Mouse (Mus musculus) megakaryocyte, embryonic 14.5 days (primary cell): Measurements from ENCODE around the gene Abcc9.

ENCODE experiments used
- FLI1 ChIP-seq: IDR thresholded peaks from 2 replicates; pipeline ENCODE4 v1.6.1; 2012; ENCODE audit warnings: low read length, inconsistent platforms, mixed read lengths
- GATA1 ChIP-seq: IDR thresholded peaks from 3 replicates; pipeline ENCODE4 v1.6.1; 2012; ENCODE audit warnings: mixed read lengths, low read length, inconsistent platforms, borderline replicate concordance

DNA sequence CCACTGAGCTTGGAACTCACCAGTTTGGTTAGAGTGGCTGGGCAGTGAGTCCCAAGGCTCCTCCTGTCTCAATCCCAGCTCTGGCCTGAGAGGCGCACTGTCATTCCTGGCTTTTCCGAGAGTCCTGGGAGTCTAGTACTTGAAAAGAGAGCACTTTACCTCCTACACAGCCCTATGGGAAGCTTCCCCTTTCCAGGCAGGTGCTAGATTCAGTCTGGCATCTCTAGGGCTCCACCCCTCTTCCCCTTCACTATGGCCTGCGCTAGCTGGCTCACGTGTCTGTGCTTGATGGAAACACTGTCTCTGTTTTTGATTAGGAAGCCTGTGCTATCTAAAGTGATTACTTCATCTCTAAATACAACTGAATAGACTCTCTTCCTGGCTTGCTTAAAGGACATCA, 66.5 kb downstream of the Abcc9 start:
- TF ChIP-seq GATA1 (no peak), FLI1 (no peak)
